Mouse (Mus musculus) megakaryocyte, adult 5-6 weeks (primary cell): ENCODE results near the gene Dgki. TPM values are rescaled to one million over a fixed set of nuclear protein-coding genes. Genes with fewer than 3 reads are reported as not detected.

ENCODE experiments used
- ATAC-seq: 2 replicates; pipeline ENCODE4 v1.8.0; 2016; ENCODE audit warnings: mild to moderate bottlenecking, inconsistent platforms; ENCODE audit not compliant: poor library complexity, severe bottlenecking
- total RNA-seq, 2 experiments: library from RNA; stranded (forward) in 1 of 2; stranded (reverse) in 1 of 2; fragments of 153-499, 151-499 nt in 1 of 2; fragments of 221-1000, 200-1000 nt in 1 of 2; gene quantifications; 2 replicates each; pipeline versions ENCODE4 v1.2.3 to v1.2.4; 2015 to 2017

Dgki gene
- total RNA-seq, 2 experiments from 2014 or later: 0.11 TPM; not detected in 1

DNA sequence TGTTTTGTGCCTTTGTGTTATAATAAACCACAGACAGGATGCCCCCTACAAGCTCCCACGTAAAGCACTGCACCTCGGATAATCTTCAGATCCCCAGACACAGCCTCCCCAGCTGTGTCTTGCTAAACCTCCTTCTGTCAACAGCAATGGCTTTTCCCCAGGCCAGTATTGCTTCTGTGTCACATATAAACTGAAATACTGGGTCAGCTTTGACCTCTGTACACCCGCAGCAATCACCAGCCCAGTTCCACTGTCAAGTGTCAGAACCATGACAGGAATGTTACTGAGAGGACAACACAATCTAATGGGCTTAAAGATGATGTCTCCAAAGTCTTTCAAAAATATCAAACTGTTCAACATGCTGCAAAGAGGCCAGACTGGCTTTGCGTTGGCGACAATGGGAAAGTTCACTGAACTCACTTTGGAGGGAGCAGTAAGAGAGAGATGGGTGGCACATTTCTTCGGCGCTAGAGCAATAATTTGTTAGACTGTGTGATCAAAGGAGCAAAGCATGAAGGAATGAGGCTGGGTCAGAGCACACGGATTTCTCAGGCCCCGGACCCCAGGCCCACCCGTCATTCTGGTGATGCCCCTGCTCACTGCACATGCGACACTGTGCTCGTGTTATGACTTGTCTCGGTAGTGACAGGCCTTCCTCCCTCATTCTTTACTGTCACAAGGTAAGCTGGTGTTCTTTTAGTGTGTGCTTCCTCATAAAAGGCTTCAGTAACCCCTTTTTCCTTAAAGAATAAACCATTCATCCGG is 230.0 kb downstream of the Dgki start:
- no peak for ATAC-seq

DNA sequence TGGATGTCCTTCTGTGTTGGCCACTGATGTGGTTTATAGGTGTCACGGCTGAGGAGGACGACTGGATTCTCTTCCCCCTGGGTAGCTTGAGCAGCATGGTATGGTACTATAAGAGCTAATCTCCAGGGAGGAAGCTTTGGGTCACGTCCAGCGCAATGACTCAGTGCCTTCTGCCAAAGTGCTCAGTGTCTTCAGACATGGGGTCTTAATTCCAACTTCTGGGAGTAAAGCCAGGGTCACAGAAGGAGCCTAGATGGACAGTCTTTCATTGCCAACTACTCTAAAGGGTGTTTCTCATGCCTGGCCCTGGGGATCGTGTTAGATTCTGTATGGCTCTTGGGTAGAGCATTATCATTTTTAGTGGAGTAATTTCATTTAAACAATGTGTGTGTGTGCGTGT is 231.2 kb downstream of the Dgki start:
- ATAC-seq: no peak

DNA sequence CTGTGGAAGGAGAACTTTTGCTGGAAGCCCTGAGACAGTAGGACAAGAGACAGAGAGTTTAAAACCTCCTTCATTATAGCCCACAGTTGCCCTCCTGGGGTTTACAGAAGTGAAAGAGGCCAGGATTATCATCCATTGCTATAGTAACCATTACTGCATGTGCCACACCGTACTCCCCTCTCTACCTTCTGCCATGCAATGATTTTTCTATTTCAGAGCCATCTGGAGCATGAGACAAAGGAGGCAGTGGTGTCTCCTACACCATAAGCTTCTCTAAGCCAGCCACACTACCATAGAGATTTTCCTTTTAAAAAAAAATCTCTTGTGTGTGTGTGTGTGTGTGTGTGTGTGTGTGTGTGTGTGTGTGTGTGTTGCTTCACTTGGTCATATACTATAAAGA is 232.6 kb downstream of the Dgki start:
- ATAC-seq: no peak

DNA sequence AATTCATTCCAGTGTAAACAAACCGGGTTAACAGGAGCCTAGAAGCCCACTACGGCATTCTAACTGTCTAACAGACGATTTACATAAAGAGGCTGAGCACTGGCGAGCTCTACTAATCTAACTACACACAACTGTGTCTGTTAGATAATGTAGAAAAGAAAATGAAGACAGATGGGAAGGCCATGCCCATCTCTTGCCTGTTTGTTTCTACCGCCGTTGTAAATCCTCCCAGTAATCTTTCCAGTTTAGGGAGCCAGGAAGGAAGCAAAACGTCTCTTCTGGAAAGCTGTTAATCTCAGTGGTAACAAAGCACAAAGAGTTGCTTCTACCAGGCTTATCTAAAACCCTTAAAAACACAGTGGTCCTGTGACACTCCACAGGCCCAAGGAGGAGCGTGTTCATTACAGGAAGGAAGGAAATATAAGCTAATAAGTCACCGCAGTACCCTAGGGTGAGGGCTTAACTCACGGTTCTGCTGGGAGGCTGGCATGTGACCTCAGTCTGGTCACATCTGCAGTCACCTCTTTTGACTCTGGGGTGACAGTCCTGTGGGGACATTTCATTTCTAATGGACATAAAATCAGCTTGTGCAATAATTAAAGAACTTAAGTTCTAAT is 235.7 kb downstream of the Dgki start:
- ATAC-seq: no peak

DNA sequence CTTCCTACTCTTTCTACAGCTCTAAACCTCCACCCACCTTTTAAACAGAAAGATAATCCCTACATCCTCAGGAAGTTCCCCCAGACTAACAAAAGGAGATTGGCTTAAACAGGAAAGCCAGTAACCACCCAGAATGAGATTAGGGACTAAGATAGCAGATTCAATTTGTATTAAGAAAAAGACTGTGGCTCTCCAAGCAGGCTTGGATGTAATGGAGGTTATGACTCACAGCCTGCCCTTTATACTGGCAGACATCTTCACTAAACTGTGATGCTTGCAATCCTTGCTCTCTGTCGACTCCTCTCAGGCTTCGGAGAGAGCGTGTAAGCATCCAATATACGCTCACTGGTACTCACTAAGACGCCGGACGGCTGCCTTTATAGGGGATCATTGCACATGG is 236.7 kb downstream of the Dgki start:
- ATAC-seq: no peak

DNA sequence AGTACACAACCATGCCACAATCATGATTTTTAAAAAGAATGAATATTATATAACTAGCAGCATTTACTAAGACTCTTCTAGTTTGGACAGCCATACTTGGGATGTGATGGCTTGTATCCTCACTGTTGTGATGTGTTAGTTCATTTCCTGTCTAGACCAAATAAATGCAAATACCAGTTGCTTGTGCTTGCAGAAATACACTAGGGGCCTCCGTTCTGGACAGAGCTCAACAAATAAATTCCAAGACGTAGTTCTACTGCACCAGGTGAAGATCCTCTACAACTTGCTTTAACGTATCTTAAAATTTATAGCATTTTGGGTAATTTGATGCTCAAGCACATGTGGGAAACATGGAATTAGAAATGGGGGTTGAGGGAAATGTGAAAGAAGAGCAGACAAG is 239.9 kb downstream of the Dgki start:
- no peak for ATAC-seq

DNA sequence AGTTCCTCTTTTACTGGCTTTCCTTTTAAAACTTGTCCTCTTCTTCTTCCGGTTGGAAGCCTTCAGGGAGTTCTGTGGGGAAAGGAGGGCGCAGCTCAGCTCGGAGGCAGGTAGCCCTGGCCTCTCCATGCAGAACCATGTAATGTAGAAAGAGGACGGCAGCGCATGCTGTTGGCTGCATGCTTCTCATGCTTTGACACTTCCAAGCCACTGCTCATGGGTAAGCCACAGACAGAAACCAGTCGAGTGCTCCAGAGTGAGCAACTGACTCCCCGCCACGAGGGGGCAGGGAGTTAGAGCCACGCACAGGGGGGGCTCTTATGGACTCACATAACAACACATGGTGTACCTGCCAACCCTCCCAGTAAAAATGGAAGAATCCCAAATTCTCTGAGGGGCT is 242.0 kb downstream of the Dgki start:
- ATAC-seq: no peak

DNA sequence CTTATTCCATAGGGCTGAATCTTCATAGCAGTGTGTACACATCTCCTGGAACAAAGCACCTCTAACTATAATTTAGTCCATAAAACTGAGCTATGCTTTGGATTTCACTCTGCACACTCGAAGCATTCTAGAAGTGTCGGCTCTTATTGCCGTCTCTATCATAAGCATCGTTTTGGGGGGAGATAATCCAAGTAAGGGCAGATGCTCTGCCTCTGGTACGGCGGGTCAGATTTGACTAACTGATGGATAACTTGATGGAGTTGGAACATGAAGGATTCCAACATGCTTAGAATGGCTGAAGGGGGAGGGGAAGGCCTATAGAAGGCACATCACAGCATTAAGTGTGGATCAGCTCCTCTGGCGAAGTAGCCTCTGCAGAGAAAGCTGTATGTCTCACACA is 242.4 kb downstream of the Dgki start:
- no peak for ATAC-seq

DNA sequence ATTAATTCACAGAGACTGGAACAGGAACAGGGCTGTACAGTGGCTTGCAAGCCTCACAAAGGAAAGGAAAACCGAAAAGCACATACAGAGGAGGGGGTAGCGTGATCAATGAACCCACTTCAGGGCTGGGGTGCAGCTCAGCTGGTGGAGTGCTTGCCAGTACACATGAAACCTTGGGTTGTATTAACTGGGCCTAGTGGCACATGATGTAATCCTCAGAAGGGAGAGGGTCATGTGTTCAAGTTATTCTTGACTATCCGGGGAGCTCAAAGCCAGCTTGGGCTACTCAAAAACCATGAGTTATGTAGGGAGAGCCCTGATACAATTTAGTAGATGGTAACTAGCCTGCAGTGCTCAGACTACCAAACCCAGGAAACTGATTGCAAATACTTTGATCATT is 244.3 kb downstream of the Dgki start:
- ATAC-seq: no peak

DNA sequence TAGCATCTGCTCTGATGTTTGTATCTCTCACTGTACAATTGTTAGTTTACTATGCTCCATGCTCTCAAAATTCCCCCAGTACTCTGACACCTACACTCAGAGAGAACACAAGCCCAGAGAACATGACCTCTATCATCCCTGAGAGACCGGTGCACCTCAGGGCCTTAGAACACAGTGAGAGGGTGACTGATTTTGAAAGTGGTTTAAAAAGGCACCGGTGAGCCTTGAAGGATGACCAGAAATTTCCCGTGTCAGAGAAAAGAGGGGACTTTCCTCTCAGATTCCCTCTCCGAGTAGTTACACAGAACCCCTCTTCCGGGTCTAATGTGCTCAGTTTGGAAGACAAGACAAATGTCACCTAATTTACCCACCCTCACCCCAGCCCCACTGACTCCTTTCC is 244.9 kb downstream of the Dgki start:
- no peak for ATAC-seq

DNA sequence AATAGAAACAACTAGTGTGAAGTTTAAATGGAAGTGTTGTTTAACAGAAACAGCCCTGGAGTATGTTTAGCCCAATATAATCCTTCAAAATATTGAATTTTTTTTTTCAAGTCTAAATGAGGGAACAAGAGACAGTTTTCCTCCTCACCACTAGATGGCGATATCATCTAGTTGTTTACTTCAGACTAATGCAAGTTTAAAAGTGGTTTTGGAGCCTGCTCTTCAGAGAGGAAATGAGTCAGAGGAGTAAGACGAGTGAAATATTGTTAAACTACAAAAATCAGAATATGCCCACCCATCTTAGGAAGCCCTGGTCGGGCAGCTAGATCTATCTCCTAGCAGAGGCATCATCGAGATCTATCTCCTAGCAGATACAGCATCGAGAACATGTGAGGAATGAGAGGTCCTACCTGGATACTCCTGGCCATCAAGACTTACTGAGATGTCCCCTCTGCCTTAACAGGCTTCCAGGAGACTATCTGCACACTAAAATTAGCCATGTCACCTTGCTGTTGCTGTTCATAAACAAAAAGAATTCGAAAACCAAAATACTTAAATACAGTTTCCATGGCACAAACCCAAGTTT is 245.5 kb downstream of the Dgki start:
- ATAC-seq: peak; percentile 59

DNA sequence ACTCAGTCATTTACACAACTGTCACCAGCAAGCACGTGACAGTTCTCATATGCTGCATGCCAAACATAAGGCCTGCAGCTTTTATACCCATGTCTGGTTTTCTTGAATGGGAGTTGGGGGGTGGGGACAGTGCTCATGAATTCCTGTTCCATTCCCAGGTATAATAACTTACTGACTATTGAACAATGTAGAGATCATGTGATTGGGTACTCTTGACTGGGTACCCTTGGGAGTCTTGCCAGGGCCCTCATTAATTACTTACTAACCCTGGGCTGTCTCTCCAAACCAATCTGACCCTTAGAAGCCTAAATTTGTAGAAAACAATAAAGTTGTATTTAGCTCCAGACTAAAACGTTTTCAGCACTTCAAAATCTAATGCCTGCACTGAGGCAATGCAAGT is 246.6 kb downstream of the Dgki start:
- no peak for ATAC-seq

DNA sequence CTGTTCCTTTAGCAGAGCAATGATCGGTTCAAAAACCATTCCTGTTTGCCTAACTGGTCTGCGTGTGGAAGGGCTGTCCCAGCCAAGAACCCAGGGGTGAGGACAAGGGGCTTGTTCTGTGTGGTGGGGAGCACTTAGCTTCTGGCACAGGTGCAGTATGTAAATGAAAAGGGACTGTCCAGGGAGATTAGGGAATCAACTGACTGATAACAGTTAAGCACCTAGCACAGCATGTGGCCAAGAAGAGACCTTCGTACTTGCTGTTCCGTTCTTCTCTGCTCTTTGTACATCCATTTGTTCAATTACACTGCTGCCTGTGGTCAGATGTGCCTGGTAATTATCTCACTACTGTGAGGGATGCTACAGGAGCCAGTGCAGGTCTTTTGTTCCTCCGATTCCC is 248.3 kb downstream of the Dgki start:
- no peak for ATAC-seq

DNA sequence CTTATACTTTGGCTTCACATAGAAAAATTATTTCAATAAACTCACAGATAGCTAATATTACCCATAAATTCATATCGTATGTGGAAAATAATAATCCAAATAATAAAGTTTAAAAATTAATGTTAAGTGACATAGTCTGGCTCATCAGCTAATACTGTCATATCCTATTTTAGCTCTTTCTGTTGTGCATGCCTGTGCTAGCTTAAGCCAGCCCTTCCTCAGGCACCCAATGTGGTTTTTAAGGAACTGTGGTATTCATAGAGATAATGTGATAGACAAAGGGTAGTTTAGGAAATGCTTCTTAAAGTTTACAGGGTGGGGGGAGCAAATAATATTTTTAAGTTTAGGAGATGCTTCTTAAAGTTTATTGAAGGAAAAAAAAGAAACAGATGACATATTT is 248.8 kb downstream of the Dgki start:
- no peak for ATAC-seq

DNA sequence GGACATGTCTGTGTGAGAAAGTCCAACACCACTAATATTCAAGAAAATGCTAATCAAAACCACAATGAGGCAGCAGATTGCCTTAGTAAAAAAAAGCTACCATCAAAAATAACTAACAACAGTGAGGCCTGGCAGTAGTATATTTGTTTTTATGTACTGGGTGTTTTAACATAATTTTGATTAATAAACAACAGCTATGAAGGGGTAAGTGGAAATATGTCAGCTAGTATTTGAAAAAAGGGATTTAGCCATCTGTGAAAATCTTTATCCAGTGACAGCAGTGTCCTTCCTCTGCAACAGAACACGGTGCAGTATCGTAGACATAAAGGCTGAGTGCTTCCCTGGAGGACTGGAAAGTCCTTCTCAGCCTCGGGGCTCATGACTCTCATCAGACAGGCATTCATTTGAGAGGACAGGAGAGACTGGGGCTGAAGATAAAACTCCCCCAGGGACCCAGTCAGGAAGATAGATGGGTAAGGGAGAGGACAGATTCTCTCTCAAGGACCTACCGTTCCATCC is 252.3 kb downstream of the Dgki start:
- ATAC-seq: no peak

DNA sequence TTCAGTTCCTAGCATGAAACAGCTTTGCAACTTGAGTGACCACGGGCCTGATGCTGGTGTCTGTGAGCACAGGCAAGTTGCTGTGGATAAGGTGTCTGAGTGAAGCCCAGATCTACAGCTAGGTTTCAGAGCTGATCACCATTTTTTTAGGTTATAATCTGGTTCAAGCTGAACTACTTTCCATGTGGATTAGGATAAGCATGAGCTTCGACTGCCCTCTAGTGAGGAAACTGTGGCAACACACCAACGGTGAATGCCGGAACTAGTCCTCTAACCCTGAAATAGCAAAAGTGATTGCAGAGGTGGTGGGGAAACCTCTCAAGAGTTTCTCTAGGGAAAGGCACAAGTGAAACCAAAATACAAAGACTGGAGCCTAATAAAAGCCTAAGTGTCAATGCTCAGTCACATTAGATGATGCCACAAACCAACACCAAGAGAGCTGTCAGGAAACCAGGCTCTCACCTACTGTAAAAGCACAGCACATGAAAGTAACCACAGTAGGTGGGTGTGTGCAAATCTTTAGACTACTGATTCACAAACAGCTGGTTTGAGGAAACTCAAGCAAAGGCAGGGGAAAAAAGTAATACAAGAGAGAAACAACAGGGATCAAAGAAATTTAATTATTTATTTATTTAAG is 253.7 kb downstream of the Dgki start:
- ATAC-seq: peak; percentile 52; the same call in 1 of the 2 replicates

DNA sequence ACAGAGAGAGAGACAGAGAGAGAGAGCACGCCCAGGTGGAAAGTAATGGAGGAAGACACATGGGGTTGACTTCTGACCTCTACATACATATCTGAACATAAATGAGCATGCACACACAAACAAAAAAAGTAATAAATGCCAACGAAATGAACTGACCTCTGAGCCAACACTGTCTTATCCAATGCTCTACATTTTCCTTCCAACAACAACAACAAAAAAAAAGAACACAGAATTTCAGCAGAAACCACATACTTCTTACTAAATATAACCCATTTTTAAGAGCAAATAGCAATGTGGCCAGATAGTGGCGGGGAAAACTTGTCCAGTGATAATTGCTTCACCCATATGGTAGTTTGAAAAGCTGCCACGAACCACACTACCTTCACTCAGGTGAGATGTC is 255.2 kb downstream of the Dgki start:
- ATAC-seq: no peak

DNA sequence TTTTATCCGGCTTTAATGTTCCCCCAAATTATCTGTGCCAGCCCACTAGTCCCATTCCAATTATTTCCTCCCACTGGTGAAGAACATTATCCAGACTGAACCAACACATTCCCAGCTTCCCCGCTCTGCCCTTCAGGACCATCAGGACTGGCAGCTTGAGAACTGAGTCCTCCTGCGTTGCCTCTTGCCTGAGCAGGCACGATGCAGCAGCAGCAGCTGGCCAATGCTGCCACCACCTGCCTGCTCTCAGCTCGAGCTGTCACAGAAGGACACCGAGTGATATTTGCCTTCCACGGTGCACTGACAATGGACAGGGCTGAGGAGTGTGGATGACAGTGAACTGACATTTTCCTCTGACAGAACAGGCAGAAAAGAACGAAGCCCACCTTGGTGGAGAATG is 261.5 kb downstream of the Dgki start:
- ATAC-seq: no peak

DNA sequence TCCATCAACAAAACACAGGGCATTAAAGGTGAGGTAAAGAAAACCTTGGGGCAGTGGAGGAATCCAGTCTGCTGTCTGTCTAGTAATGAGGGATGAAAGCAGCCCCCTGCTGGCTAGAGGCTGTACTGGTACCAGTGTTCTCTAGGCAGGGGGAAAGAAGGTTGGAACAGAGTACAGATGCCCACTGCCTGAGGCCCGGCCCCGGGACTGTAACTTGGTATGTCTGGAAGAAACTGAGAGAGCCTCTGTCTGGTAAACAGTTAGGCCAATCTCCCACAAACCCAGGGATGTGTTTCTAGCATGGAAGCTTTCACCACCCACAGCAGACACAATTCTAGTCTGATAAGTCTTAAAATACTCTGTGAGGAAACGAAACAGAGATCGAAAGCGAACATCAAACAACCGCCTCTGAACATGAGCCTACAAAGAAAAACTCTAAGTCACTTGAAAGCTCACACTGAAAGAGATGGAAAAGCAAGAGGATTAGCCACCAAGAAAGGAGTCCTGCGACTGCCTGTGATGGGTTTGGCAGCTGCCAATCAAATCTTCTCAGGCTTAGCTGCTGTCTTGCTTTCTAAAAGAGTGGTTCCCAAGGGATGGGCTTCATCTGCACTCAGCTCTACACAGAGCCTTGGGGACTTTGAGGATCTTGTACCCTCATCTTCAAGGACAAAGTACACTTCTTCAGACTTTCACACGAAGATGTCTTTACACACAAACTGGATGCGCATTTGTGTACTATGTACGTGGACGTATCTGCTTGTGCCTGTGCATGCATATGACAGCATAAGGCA is 262.7 kb downstream of the Dgki start:
- no peak for ATAC-seq

DNA sequence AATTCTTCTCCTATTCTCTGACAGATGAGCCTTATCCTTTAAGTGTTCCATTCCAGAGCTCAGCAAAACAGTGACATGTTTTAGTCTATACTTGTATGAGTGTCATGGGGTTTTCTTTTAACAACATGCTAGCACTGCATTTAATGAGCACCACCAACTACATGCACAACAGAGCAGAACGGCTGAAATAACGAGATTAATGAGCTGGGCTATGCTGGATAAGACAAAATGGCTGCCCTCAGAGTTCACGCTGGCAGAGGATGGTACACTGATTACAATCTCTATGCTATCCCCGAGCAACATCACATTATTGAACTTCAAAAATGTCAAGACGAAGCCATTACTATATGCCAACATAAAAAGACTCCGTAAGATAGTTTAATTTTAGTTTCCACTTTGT is 264.3 kb downstream of the Dgki start:
- no peak for ATAC-seq

DNA sequence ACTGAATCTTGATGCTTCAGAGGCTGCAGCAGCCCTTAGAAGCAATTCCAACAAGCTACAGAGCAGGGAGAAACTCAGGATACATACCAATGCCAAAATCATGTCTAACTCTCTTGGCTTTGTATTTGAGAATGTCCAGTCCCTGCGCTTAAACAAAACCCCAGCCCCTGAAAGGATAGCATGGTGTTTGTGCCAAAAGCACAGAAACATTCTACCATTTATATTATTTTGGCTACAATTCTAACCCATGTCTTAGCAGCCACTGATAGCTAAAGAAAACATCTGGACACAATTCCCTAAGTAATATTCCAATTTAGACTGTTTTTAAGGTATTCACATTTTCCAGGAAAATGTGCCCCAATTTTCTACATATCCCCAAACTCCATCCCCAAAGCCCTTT is 269.0 kb downstream of the Dgki start:
- no peak for ATAC-seq
